Mouse (Mus musculus) bone marrow, adult 2 months (tissue): ENCODE measurements at regions not wholly inside any gene's neighbourhood (a gene's known extent, or its start where the extent isn't known, plus 50 kb on each side); places are given as distances from the start of the nearest gene placed in this dataset.

Experiments
- CTCF ChIP-seq: fragments of 200-500 bp; IDR thresholded peaks from 2 replicates; pipeline ENCODE4 v1.5.1; 2011; ENCODE audit warnings: low read length, control low read depth; ENCODE audit not compliant: control insufficient read depth, insufficient read depth
- POLR2A ChIP-seq: fragments of 200-500 bp; IDR thresholded peaks from 2 replicates; pipeline ENCODE4 v1.6.1; 2011; ENCODE audit warnings: low read depth, mild to moderate bottlenecking, control low read depth, low read length, borderline replicate concordance; ENCODE audit not compliant: control insufficient read depth

GRCm38 (mm10) chr14:98791970-98792369, 202.1 kb downstream of the Rpl36a-ps1 start:
- TF ChIP-seq POLR2A (no peak), CTCF (no peak)
